Mouse (Mus musculus) spleen, adult 2 months (tissue): Measurements from ENCODE around the gene Inpp4b. TPM values are rescaled to one million over a fixed set of nuclear protein-coding genes. Genes with fewer than 3 reads are reported as not detected.

ENCODE experiments used
- DNase-seq, 2 experiments: peaks; one replicate each; pipeline versions ENCODE4 v3.0.0 to v3.0.0-alpha.2; 2012 to 2021; ENCODE audit warnings: low spot score in 2 of 2, low read depth in 1 of 2
- H3K27ac ChIP-seq: fragments of 200-500 bp; 2 replicates; pipeline ENCODE4 v1.5.1; 2012; ENCODE audit warnings: low read length, inconsistent platforms; ENCODE audit not compliant: insufficient read depth
- H3K27me3 ChIP-seq: fragments of 200-500 bp; 2 replicates; pipeline ENCODE4 v1.6.1; 2012; ENCODE audit warnings: mild to moderate bottlenecking, moderate library complexity, low read length, inconsistent platforms; ENCODE audit not compliant: control insufficient read depth, insufficient read depth
- H3K36me3 ChIP-seq: fragments of 200-500 bp; 2 replicates; pipeline ENCODE4 v1.6.1; 2012; ENCODE audit warnings: mild to moderate bottlenecking, low read length, inconsistent platforms; ENCODE audit not compliant: control insufficient read depth, insufficient read depth
- H3K4me1 ChIP-seq: fragments of 200-500 bp; 2 replicates; pipeline ENCODE4 v1.6.1; 2011; ENCODE audit warnings: inconsistent platforms; ENCODE audit not compliant: control insufficient read depth, insufficient read depth, insufficient read length
- H3K4me3 ChIP-seq: fragments of 200-500 bp; 2 replicates; pipeline ENCODE4 v1.5.1; 2011; ENCODE audit warnings: mild to moderate bottlenecking, inconsistent platforms; ENCODE audit not compliant: insufficient read depth, insufficient read length; ENCODE audit errors: extremely low read depth
- CTCF ChIP-seq: fragments of 200-500 bp; IDR thresholded peaks from 2 replicates; pipeline ENCODE4 v1.5.1; 2011; ENCODE audit warnings: mild to moderate bottlenecking, inconsistent platforms; ENCODE audit not compliant: insufficient read depth, insufficient read length, insufficient replicate concordance; ENCODE audit errors: extremely low read depth
- POLR2A ChIP-seq: fragments of 200-500 bp; IDR thresholded peaks from 2 replicates; pipeline ENCODE4 v1.6.1; 2011; ENCODE audit warnings: low read depth, low read length, inconsistent platforms
- WGBS: fragments of 180-500 bp; shearing (Covaris S2); methylation state at CpG from one replicate; pipeline ENCODE4 v1.1.7; 2018; 5-methylcytosine and 5-hydroxymethylcytosine counted together
- polyA plus RNA-seq: library from polyadenylated mRNA; depleted of rRNA; stranded (reverse); fragments of >200 nt; gene quantifications from 2 replicates; pipeline ENCODE4 v1.2.3, GENCODE M21; 2012

Gene Inpp4b
- polyA plus RNA-seq, 1 experiment, result 5.1 TPM

DNA sequence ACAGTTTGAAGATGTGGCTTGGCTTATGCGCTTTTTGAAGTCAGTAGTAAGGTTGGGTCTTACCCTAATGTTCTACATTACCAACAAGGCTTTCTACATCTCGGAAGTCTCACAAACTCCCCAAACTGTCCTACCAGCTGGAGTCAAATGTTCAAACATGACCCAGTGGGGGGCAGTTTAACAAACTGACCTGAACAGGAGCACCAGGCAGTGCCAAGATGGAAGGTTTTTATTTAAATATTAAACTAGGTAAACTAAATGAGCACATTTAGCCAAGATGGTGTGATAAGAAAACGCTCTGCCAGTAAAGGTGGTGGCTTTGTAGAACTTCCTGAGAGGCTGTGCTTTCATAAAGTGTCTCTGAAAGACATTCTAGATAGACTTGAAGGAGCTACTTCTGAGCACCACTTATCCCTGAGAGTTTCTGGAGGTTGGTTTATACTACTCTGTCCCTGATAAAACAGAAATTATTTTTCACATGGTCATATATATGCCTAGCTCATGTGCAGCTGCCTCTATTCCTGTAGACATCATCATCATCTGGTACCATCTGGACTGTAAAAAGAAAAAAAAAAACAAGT lies 251.9 kb downstream of the Inpp4b start:
- no peaks in the 10 kb centered on the region for H3K4me1 ChIP-seq
- WGBS, result 78% methylated on average over 3 of the region's 3 CpGs
- no peak for TF ChIP-seq POLR2A
- TF ChIP-seq CTCF, result no peak

DNA sequence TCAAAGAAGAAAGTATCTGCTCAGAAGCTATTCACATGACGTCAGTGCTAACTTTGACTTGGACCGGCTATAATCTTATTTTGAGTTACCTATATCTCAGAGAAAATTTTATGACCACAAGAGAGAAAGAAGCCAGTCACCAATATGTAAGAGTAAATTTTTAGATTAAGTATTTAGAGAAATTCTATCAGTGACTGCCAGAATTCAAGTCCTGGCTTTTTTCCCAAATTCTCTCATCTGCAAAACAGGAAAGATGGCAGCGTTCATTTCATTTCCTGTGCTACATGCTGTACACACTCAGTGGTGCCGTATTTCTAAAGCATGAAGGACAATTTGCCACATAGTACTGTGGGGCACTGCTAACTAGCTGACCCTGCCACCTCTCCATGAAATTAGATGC lies 256.9 kb downstream of the Inpp4b start:
- no peaks in the 10 kb centered on the region for H3K4me1 ChIP-seq
- no peak for DNase-seq
- WGBS, result 84% methylated on average over 4 of the region's 4 CpGs
- TF ChIP-seq POLR2A (no peak), CTCF (no peak)
- H3K27ac ChIP-seq, result no peak overlapping the region
- H3K36me3 ChIP-seq, result no peaks in the 10 kb centered on the region
- H3K27me3 ChIP-seq, result no peaks in the 10 kb centered on the region
- no peak overlapping the region for H3K4me3 ChIP-seq

More for the DNA sequence above, 251.9 kb downstream of the Inpp4b start:
- H3K27me3 ChIP-seq, result no peaks in the 10 kb centered on the region
- no peak overlapping the region for H3K27ac ChIP-seq
- DNase-seq, result no peak
- no peaks in the 10 kb centered on the region for H3K36me3 ChIP-seq
- no peak overlapping the region for H3K4me3 ChIP-seq

DNA sequence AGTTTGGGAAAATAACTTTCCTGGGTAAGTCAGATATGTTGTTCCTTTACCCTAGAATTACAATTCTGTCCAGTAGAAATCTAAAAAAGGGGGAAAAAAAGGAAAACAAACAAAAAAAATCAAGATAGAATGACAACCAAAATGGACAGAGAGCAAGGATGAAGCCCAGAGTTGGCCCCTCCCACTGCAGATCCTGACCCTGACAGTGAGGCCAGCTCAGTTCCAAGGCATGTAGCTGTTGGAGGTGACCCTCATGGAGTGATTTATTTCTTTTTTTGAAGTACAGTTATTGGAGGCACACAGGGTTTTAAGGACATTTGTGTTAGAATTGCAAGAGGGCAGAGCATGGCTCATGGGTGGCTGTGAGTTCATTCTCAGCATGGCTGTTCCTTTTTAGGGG lies 258.8 kb downstream of the Inpp4b start:
- H3K27ac ChIP-seq, result no peak overlapping the region
- H3K4me1 ChIP-seq, result no peaks in the 10 kb centered on the region
- no peak for DNase-seq
- H3K36me3 ChIP-seq, result no peaks in the 10 kb centered on the region
- no peak overlapping the region for H3K4me3 ChIP-seq
- H3K27me3 ChIP-seq, result no peaks in the 10 kb centered on the region
- TF ChIP-seq CTCF (no peak), POLR2A (no peak)

DNA sequence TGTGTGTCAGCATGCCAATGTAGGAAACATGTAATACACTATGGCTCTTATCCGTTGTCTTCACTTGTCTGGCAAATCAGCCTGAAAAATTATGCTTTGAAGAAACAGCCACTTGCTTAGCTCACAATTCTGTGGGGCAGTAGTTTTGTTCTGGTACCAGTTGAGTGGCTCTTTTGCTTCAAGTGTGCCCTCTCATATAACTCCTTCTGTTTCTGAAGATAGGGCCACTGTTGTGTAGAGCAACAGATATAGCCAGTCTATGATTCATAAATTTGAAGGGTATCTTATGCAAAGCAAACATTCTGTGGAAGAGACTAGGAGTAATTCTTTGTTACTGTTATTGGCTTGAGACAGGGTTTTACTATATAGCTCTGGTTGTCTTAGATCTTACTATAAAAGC lies 265.7 kb downstream of the Inpp4b start:
- Histone ChIP-seq H3K27ac (no peak overlapping the region), H3K4me1 (no peaks in the 10 kb centered on the region), H3K27me3 (no peaks in the 10 kb centered on the region), H3K36me3 (no peaks in the 10 kb centered on the region), H3K4me3 (no peak overlapping the region)
- DNase-seq, result no peak
- TF ChIP-seq POLR2A, result no peak
- 79% methylated on average over 1 of the region's 1 CpGs for WGBS

DNA sequence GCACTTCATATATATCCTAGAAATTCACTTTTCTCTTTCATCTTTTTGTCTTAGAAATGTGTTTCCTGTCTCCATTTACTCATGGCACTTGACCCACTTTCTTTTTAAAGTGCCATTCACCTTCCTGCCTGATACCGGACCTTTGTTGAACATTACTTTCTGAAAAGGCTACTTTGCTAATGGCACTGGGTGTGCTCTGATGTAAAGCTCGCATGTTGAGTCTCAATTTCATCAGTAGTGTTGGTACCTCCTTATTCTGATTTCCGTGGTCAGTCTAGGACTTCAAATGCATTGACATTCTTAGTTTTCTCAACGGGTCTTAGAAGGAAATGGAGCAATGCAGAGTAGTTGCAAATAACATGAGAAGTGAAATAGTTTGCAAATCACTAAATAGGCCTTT lies 266.7 kb downstream of the Inpp4b start:
- DNase-seq, result no peak
- Histone ChIP-seq H3K27me3 (no peaks in the 10 kb centered on the region), H3K36me3 (no peaks in the 10 kb centered on the region), H3K4me3 (no peak overlapping the region), H3K27ac (no peak overlapping the region), H3K4me1 (no peaks in the 10 kb centered on the region)
- TF ChIP-seq POLR2A, result no peak
- TF ChIP-seq CTCF, result no peak
- WGBS, result 66% methylated on average over 4 of the region's 4 CpGs

DNA sequence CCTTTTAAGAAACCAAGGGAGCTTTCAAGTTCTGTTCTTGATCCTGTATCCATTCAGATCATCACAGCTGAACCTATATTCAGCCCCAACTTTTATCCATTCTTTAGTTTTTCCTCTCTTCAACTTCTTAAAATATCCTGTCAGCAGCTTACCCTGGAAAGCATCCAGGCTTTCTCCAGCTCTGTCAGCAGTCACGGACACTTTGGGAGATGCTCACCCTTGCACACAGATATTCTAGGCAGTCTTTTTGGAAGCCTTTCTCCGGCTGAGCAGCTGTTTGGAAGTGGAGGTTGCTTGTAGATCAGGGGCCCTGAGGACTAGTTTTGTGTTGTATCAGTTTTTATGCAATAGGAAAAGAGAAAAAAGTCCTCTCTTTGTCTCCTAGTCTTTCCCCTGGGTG lies 270.3 kb downstream of the Inpp4b start:
- DNase-seq, result no peak
- no peak overlapping the region for H3K27ac ChIP-seq
- 87% methylated on average over 2 of the region's 2 CpGs for WGBS
- no peaks in the 10 kb centered on the region for H3K27me3 ChIP-seq
- no peak overlapping the region for H3K4me3 ChIP-seq
- H3K36me3 ChIP-seq, result no peaks in the 10 kb centered on the region
- peaks cover 2% of the 10 kb centered on the region; the same call in 1 of the 2 replicates for H3K4me1 ChIP-seq
- TF ChIP-seq CTCF (no peak), POLR2A (no peak)

DNA sequence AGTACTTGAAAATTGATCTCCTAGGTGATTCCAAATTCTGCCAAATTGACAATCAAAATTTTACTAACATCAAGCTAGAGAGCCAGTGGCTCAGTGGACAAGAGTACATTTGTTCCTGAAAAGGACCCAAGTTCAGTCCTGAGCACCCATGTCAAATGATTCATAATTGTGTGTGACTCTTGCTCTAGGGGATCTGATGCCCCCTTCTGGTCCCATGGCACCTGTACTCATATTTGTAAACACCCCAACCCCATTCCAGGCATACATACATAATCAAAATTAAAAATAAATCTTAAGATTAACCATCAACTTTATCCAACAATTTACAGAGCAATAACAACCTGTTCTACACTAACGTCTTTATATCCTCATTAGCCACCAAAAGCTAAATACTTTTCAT lies 271.8 kb downstream of the Inpp4b start:
- no peak overlapping the region for H3K27ac ChIP-seq
- DNase-seq, result no peak
- TF ChIP-seq POLR2A (no peak), CTCF (no peak)
- no peaks in the 10 kb centered on the region for H3K36me3 ChIP-seq
- no peak overlapping the region for H3K4me3 ChIP-seq
- H3K4me1 ChIP-seq, result peaks cover 2% of the 10 kb centered on the region; the same call in 1 of the 2 replicates
- WGBS, result 90% methylated on average over 1 of the region's 1 CpGs
- H3K27me3 ChIP-seq, result no peaks in the 10 kb centered on the region

DNA sequence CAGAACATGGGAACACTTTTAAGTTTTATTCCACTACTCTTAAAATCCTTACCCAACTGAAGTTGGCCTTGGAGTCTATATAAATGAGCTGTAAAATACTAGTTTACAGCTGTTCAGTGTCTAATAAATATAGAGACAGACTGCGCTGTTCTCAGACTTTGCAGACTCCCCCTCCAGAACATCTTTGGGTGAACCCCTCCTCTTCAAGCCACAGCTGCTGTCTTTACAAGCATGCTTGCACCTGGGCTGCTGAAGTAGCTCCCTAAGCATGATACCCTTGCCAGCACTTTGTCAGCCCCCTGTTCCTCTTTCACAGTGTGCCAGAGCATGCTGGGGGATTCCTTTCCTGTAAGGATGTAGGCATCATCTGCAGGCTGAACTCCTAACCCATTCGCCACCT lies 272.2 kb downstream of the Inpp4b start:
- Histone ChIP-seq H3K36me3 (no peaks in the 10 kb centered on the region), H3K27me3 (no peaks in the 10 kb centered on the region), H3K4me3 (no peak overlapping the region), H3K4me1 (peaks cover 2% of the 10 kb centered on the region; the same call in 1 of the 2 replicates), H3K27ac (no peak overlapping the region)
- TF ChIP-seq CTCF (no peak), POLR2A (no peak)
- DNase-seq, result no peak
- WGBS, result 69% methylated on average over 2 of the region's 2 CpGs
